Mouse (Mus musculus) adipose tissue, adult 10 weeks (tissue): ENCODE measurements around the gene Mrs2. TPM values are rescaled to one million over a fixed set of nuclear protein-coding genes. Genes with fewer than 3 reads are reported as not detected.

Experiments used
- polyA plus RNA-seq: library from polyadenylated mRNA; stranded (reverse); fragments of 350-450 nt; fragmentation: Illumina TruSeq; extraction: RNeasy Lipid Tissue Mini Kit (QIAGEN cat#74804); gene quantifications from one replicate; pipeline ENCODE4 v1.2.3, GENCODE M21; 2014; ENCODE audit warnings: low read depth, low replicate concordance

Mrs2 gene
- 28.2 TPM for polyA plus RNA-seq

GRCm38 (mm10) chr13:25019793-25020539 lies at the start of gene Mrs2:
TSS of gene Mrs2 (minus strand) at chr13:25020379.

GRCm38 (mm10) chr13:25055873-25056667 lies 35.9 kb upstream of the Mrs2 start, which contains the start of gene Dcdc2a:
TSS of gene Dcdc2a (plus strand) at chr13:25056004.

DNA sequence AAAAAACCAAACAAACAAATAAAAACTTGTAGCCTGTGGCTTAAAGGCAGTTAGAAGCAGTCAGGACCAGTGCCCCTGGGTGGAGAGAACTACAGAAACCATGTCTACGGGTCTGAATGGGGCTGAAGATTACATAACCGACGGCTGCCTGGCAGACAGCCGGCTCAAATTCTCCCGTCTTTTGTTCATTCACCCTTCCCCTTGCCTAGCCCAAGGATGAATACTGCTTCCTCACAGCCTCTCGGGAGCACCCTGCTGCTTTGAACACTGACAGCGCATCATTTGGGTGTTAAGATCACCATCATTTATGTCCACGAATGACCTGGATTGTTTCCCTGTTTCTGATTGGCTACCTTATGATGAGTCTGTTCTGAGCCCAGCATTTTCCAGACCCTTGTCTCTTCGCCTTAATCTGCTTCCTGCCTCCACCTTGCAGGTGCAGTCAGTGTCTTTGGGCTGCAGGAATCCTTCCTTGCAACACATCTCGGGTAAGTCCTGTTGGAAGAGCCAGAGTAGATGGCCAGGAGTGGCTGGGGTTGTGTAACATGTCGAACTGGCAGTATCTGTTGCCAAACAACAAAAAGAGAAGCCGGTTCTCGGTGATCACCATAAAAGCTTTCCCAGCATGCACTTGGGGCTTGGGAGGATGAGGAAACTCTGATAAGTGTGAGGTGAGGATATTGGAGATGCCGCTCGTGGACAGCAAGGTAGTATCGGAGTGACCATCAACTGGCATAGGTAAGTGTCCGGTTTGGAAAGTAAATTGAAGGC lies 77.5 kb downstream of the Mrs2 start, which contains the start of gene Gpld1:
Gene Gpld1, plus strand, starts transcription at position 641 of the 771 bp plus-strand sequence.

Other genes with a start within 250 kb of the Mrs2 start
- 104 TPM for gene BC005537, start 218.7 kb downstream of the Mrs2 start, polyA plus RNA-seq
- 78.9 TPM for gene Acot13, start 188.8 kb downstream of the Mrs2 start, polyA plus RNA-seq
- 20.7 TPM for gene Tdp2, start 188.7 kb downstream of the Mrs2 start, polyA plus RNA-seq
- 0.19 TPM for gene D130043K22Rik, start 175.2 kb downstream of the Mrs2 start, polyA plus RNA-seq
- gene Aldh5a1, start 82.7 kb downstream of the Mrs2 start, polyA plus RNA-seq: 13.6 TPM
- 16.8 TPM for gene Gpld1, start 77.2 kb downstream of the Mrs2 start, polyA plus RNA-seq
- 21.1 TPM for gene Dcdc2a, start 35.6 kb upstream of the Mrs2 start, polyA plus RNA-seq